Mouse (Mus musculus): Measurements from ENCODE around the gene Rad51b. TPM values are rescaled to one million over a fixed set of nuclear protein-coding genes. Genes with fewer than 3 reads are reported as not detected.

Rad51b gene
- total and polyA plus RNA-seq, 3 experiments: 6.5 to 8.6 (median 8.5) TPM

DNA sequence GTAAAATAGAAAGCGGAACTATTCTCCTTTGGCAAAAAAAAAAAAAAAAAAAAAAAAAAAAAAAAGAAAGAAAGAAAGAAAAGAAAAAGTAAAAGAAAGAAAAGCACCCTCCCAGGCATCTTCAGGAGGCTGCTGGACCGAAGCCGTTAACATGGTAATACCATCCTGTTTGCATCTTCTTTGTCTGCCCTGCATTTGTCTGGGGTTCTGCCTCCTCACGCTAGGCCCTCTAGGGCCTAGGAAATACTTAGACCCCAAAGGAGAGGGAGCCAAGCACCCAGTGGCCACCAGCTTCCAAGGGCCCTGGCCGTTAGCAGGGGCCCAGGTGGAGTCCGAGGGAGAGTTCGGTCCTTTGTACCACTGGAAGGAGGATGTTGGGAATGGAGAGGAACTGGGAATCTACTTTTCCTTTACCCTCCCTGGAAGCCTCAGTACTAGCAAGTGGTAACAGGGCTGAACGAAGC is 510.9 kb downstream of the Rad51b start:
- no peak for DNase-seq (ENCODE audit: extremely low read depth)
- no peaks in the 10 kb centered on the region for H3K36me3 ChIP-seq (replicated peaks in 1 of 2; ENCODE audit: control insufficient read depth in 1 of 2, insufficient read depth in 1 of 2, low read length in 1 of 2)
- no peaks in the 10 kb centered on the region for H3K79me2 ChIP-seq (replicated peaks; ENCODE audit: control insufficient read depth, extremely low read depth, insufficient read depth, poor library complexity, severe bottlenecking)
- no peaks in the 10 kb centered on the region for H3K27me3 ChIP-seq (replicated peaks)
- TF ChIP-seq ZNF384 (IDR thresholded peaks at IDR 0.05; ENCODE audit: low read depth, low read length) (peak; percentile 82), POLR2AphosphoS2 (IDR thresholded peaks at IDR 0.05; ENCODE audit: low read depth, low read length) (no peak)
- no peak overlapping the region for H3K4me3 ChIP-seq (replicated peaks in 1 of 3; ENCODE audit: low read depth in 2 of 3, low read length in 2 of 3, poor library complexity in 1 of 3)
- in situ Hi-C loops (cut with MboI; ENCODE audit: low pct_ligation_motif_present, low pct_unique_long_range_greater_than_20kb, low sequenced_read_pairs) (no loop called here), dilution Hi-C loops (cut with MboI; ENCODE audit: extremely low pct_ligation_motif_present, extremely low pct_unique_long_range_greater_than_20kb, low sequenced_read_pairs) (no loop called here)
- H3K4me1 ChIP-seq (ENCODE audit: control insufficient read depth in 1 of 2, insufficient read depth in 2 of 2): peaks cover 0 to 59% of the 10 kb centered on the region in 2 experiments; a peak in 3 of 4 replicates
- no peak overlapping the region for H3K4me2 ChIP-seq (ENCODE audit: insufficient read depth, low read depth, poor library complexity, severe bottlenecking)
- H3K27ac ChIP-seq (ENCODE audit: insufficient read depth, low read depth): no peak overlapping the region
- H3K9me3 ChIP-seq (replicated peaks; ENCODE audit: low read length): no peaks in the 10 kb centered on the region
- H3K9ac ChIP-seq (ENCODE audit: insufficient read depth, low read depth): no peak overlapping the region

DNA sequence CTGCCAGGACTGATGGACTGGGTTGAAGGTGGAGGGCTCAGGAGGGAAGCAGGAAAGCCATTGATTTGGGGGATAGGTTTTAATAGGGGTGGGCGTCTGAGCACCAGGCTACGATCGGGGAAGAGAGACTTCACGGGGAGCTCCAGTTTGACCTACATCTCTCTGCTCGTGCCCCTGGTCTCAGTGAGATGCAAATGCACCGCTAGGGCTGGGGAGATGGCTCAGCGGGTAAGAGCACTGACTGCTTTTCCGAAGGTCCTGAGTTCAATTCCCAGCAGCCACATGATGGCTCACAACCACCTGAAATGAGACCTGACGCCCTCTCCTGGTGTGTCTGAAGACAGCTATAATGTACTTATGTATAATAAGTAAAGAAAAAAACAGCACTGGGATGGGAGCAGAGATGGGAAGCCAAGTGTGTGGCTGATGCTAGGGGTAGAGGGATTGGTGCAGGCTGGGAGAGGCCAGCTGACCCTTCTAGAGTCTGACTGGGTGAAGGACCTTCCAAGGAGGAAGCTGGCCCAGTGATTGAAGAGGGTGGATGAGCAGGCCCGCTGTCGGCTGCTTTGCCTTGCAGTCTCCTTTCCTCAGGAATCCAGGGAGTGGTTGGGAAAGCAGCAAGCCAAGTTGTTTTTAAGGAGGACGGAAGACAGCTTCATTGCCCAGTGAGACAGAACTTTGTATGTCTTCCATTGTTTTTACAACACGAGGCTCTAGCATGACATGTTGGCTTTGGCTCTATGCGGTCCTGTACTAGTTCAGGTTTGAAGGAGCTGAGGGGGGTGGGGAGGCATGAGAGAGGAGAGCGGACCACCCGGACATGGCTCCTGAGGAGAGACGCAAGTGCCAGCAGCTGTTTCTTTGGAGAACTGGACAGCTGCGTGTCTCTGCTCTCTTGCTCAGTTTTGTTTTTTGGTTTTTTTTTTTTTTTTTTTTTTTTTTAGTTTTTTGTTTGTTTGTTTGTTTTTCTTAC is 511.6 kb downstream of the Rad51b start:
- Histone ChIP-seq H3K79me2 (replicated peaks; ENCODE audit: control insufficient read depth, extremely low read depth, insufficient read depth, poor library complexity, severe bottlenecking) (no peaks in the 10 kb centered on the region), H3K36me3 (replicated peaks in 1 of 2; ENCODE audit: control insufficient read depth in 1 of 2, insufficient read depth in 1 of 2, low read length in 1 of 2) (no peaks in the 10 kb centered on the region), H3K4me3 (replicated peaks in 1 of 3; ENCODE audit: low read depth in 2 of 3, low read length in 2 of 3, poor library complexity in 1 of 3) (no peak overlapping the region), H3K4me1 (ENCODE audit: control insufficient read depth in 1 of 2, insufficient read depth in 2 of 2) (peaks cover 2 to 59% of the 10 kb centered on the region in 2 experiments; a peak in 3 of 4 replicates), H3K27me3 (replicated peaks) (no peaks in the 10 kb centered on the region), H3K4me2 (ENCODE audit: insufficient read depth, low read depth, poor library complexity, severe bottlenecking) (no peak overlapping the region), H3K9ac (ENCODE audit: insufficient read depth, low read depth) (no peak overlapping the region), H3K9me3 (replicated peaks; ENCODE audit: low read length) (no peaks in the 10 kb centered on the region), H3K27ac (ENCODE audit: insufficient read depth, low read depth) (no peak overlapping the region)
- dilution Hi-C loops (cut with MboI; ENCODE audit: extremely low pct_ligation_motif_present, extremely low pct_unique_long_range_greater_than_20kb, low sequenced_read_pairs): no loop called here
- no peak for DNase-seq (ENCODE audit: extremely low read depth)
- in situ Hi-C loops (cut with MboI; ENCODE audit: low pct_ligation_motif_present, low pct_unique_long_range_greater_than_20kb, low sequenced_read_pairs): no loop called here
- TF ChIP-seq JUN (IDR thresholded peaks at IDR 0.05; ENCODE audit: insufficient read depth, low read depth, low read length): no peak
- no peak for TF ChIP-seq HCFC1 (IDR thresholded peaks at IDR 0.05; ENCODE audit: low read depth, low read length)
- TF ChIP-seq RCOR1 (conservative IDR thresholded peaks at IDR 0.05; ENCODE audit: low read depth, low read length): no peak
- no peak for TF ChIP-seq PAX5 (IDR thresholded peaks at IDR 0.05; ENCODE audit: low read length)
- no peak for TF ChIP-seq MXI1 (IDR thresholded peaks at IDR 0.05; ENCODE audit: low read depth, low read length)
- TF ChIP-seq MAFK (IDR thresholded peaks at IDR 0.05; ENCODE audit: insufficient replicate concordance, low read length): no peak
- TF ChIP-seq TBP (conservative IDR thresholded peaks at IDR 0.05; ENCODE audit: low read depth, low read length): no peak
- no peak for TF ChIP-seq CHD2 (IDR thresholded peaks at IDR 0.05; ENCODE audit: low read length)
- no peak for TF ChIP-seq ZMIZ1 (IDR thresholded peaks at IDR 0.05; ENCODE audit: low read depth, low read length)
- TF ChIP-seq MYC (IDR thresholded peaks at IDR 0.05; ENCODE audit: low read depth, low read length): no peak
- TF ChIP-seq JUND (conservative IDR thresholded peaks at IDR 0.05; ENCODE audit: low read depth, low read length): no peak
- TF ChIP-seq CTCF (conservative IDR thresholded peaks at IDR 0.05 in 1 of 2, IDR thresholded peaks at IDR 0.05 in 1 of 2; ENCODE audit: low read depth in 2 of 2, low read length in 2 of 2): no peak
- no peak for TF ChIP-seq MEF2A (IDR thresholded peaks at IDR 0.05; ENCODE audit: borderline replicate concordance, low read depth, low read length)
- no peak for TF ChIP-seq GABPA (IDR thresholded peaks at IDR 0.05; ENCODE audit: insufficient replicate concordance, low read depth, low read length)
- TF ChIP-seq NELFE (IDR thresholded peaks at IDR 0.05; ENCODE audit: low read depth, low read length): no peak
- no peak for TF ChIP-seq BHLHE40 (IDR thresholded peaks at IDR 0.05; ENCODE audit: low read depth, low read length)
- TF ChIP-seq POLR2AphosphoS2 (IDR thresholded peaks at IDR 0.05; ENCODE audit: low read depth, low read length): no peak
- TF ChIP-seq UBTF (IDR thresholded peaks at IDR 0.05; ENCODE audit: low read depth, low read length): no peak
- TF ChIP-seq ZC3H11A (IDR thresholded peaks at IDR 0.05; ENCODE audit: low read depth, low read length): no peak
